Mouse (Mus musculus) myocyte (in vitro differentiated cells): ENCODE measurements around the gene Irs2.

Source experiments
- CEBPB ChIP-seq: IDR thresholded peaks from 2 replicates; pipeline ENCODE4 v1.6.1; 2011; ENCODE audit warnings: mild to moderate bottlenecking, moderate library complexity; ENCODE audit not compliant: poor library complexity, insufficient read depth, severe bottlenecking
- E2F4 ChIP-seq: IDR thresholded peaks from one replicate; pipeline ENCODE4 v1.6.1; 2011; ENCODE audit warnings: mild to moderate bottlenecking, control low read depth, moderate library complexity; ENCODE audit not compliant: insufficient read depth
- MAX ChIP-seq: IDR thresholded peaks from one replicate; pipeline ENCODE4 v1.6.1; 2011; ENCODE audit warnings: low read depth, mild to moderate bottlenecking, control low read depth
- MYOG ChIP-seq, 3 experiments: IDR thresholded peaks; one replicate each; pipeline ENCODE4 v1.6.1; 2011; ENCODE audit warnings: control low read depth in 2 of 3, low read depth in 2 of 3, mild to moderate bottlenecking in 2 of 3; ENCODE audit not compliant: insufficient read length in 2 of 3, control insufficient read depth in 1 of 3, insufficient read depth in 1 of 3
- POLR2A ChIP-seq: IDR thresholded peaks from one replicate; pipeline ENCODE4 v1.6.1; 2011; ENCODE audit warnings: low read depth, mild to moderate bottlenecking, control low read depth, moderate library complexity; ENCODE audit not compliant: insufficient read length
- SRF ChIP-seq: IDR thresholded peaks from one replicate; pipeline ENCODE4 v1.6.1; 2011; ENCODE audit warnings: low read depth; ENCODE audit not compliant: control insufficient read depth, insufficient read length
- TCF12 ChIP-seq: IDR thresholded peaks from one replicate; pipeline ENCODE4 v1.6.1; 2011; ENCODE audit warnings: mild to moderate bottlenecking, control low read depth; ENCODE audit not compliant: poor library complexity, insufficient read depth, severe bottlenecking
- TCF3 ChIP-seq: IDR thresholded peaks from one replicate; pipeline ENCODE4 v1.6.1; 2011; ENCODE audit warnings: low read depth, control low read depth; ENCODE audit not compliant: insufficient read length
- USF1 ChIP-seq: IDR thresholded peaks from one replicate; pipeline ENCODE4 v1.6.1; 2011; ENCODE audit warnings: low read depth, mild to moderate bottlenecking, control low read depth, moderate library complexity

GRCm38 (mm10) chr8:11020949-11021572 lies 12.8 kb upstream of the Irs2 start:
- TF ChIP-seq MAX: no peak
- TF ChIP-seq POLR2A: no peak
- no peak for TF ChIP-seq USF1
- no peak for TF ChIP-seq E2F4
- TF ChIP-seq TCF12: no peak
- no peak for TF ChIP-seq MYOG (IDR thresholded peaks at IDR 0.05; ENCODE audit: control insufficient read depth in 1 of 3, insufficient read depth in 1 of 3, insufficient read length in 2 of 3, low read depth in 2 of 3)
- no peak for TF ChIP-seq SRF
- TF ChIP-seq TCF3: no peak
- no peak for TF ChIP-seq CEBPB
